ENCODE assay signal across 8 mouse cellular contexts in genomic region chr4:9185156-9185875, GRCm38 (mm10).
A peak's percentile ranks its signal among the peaks of the same experiment; 100 is the strongest.
DNase-seq lines count a peak whose midpoint lies in the region; ATAC-seq and TF ChIP-seq lines count a peak whose summit lies in the region.

No protein-coding gene starts in this region.

- peaks cover 3% of the 10 kb centered on the region; the same call in 1 of the 2 replicates for H3K4me1 ChIP-seq in lung, postnatal 0 days (ENCODE audit: insufficient read depth, low read depth, low read length)
- peaks cover 4% of the 10 kb centered on the region for H3K4me1 ChIP-seq in lung, adult 2 months (ENCODE audit: control insufficient read depth, insufficient read depth, low read length)
- peaks cover 27% of the 10 kb centered on the region for H3K4me1 ChIP-seq in heart, embryonic 12.5 days (replicated peaks)
- H3K4me1 ChIP-seq in liver, embryonic 13.5 days (replicated peaks) = peaks cover 17% of the 10 kb centered on the region

- H3K27me3 ChIP-seq in lung, postnatal 0 days (replicated peaks; ENCODE audit: insufficient read depth, low read length) = no peaks in the 10 kb centered on the region
- H3K27me3 ChIP-seq in heart, embryonic 12.5 days (replicated peaks) = no peaks in the 10 kb centered on the region
- no peaks in the 10 kb centered on the region for H3K27me3 ChIP-seq in liver, embryonic 13.5 days

- peak overlapping the region; percentile 41; the same call in 1 of the 2 replicates for H3K4me2 ChIP-seq in lung, postnatal 0 days (replicated peaks; ENCODE audit: low read depth, low read length)
- peak overlapping the region; percentile 70 for H3K4me2 ChIP-seq in heart, embryonic 12.5 days
- H3K4me2 ChIP-seq in liver, embryonic 13.5 days = peak overlapping the region; percentile 55

- no peaks in the 10 kb centered on the region for H3K9me3 ChIP-seq in lung, postnatal 0 days (ENCODE audit: low read length)
- no peaks in the 10 kb centered on the region for H3K9me3 ChIP-seq in heart, embryonic 12.5 days (replicated peaks)
- no peaks in the 10 kb centered on the region for H3K9me3 ChIP-seq in liver, embryonic 13.5 days (replicated peaks)

- 27% methylated on average over 14 of the region's 14 CpGs for WGBS in lung, postnatal 0 days
- WGBS in lung, adult 2 months = 39% methylated on average over 14 of the region's 14 CpGs
- WGBS in heart, embryonic 12.5 days = 12% methylated on average over 14 of the region's 14 CpGs
- 32% methylated on average over 14 of the region's 14 CpGs for WGBS in liver, embryonic 13.5 days (ENCODE audit: insufficient replicate concordance)

- no peak for TF ChIP-seq EP300 in lung, postnatal 0 days (IDR thresholded peaks at IDR 0.05)

- no peak overlapping the region for H3K9ac ChIP-seq in lung, postnatal 0 days (replicated peaks; ENCODE audit: low read depth)
- peak overlapping the region; percentile 46; the same call in 1 of the 2 replicates for H3K9ac ChIP-seq in heart, embryonic 12.5 days
- H3K9ac ChIP-seq in liver, embryonic 13.5 days = no peak overlapping the region

- H3K27ac ChIP-seq in lung, postnatal 0 days (ENCODE audit: low read length) = no peak overlapping the region
- peak overlapping the region; percentile 92 for H3K27ac ChIP-seq in heart, embryonic 12.5 days (ENCODE audit: poor library complexity, severe bottlenecking)
- no peak overlapping the region for H3K27ac ChIP-seq in liver, embryonic 13.5 days

- no peak for ATAC-seq in lung, postnatal 0 days
- ATAC-seq in heart, embryonic 12.5 days (ENCODE audit: insufficient number of reproducible peaks, low FRiP score) = no peak
- no peak for ATAC-seq in liver, embryonic 13.5 days (ENCODE audit: low read depth)

- H3K4me3 ChIP-seq in lung, postnatal 0 days (ENCODE audit: low read depth, low read length) = no peak overlapping the region
- no peak overlapping the region for H3K4me3 ChIP-seq in lung, adult 2 months (replicated peaks; ENCODE audit: extremely low read depth, low read depth, low read length)
- peak overlapping the region; percentile 37 for H3K4me3 ChIP-seq in heart, embryonic 12.5 days
- H3K4me3 ChIP-seq in liver, embryonic 13.5 days (replicated peaks) = peak overlapping the region; percentile 27; the same call in 1 of the 2 replicates

- DNase-seq in lung, postnatal 0 days (ENCODE audit: low spot score) = no peak
- DNase-seq in lung, adult 2 months = no peak
- DNase-seq in liver, embryonic 13.5 days = no peak
- no peak for DNase-seq in layer of hippocampus, adult 9-10 months (ENCODE audit: low spot score)
- DNase-seq in frontal cortex, postnatal 25 days (ENCODE audit: low spot score in 2 of 2) = no peak
- no peak for DNase-seq in ovary, postnatal 10 days (ENCODE audit: low spot score)
- no peak for DNase-seq in right cerebral cortex, adult 18-20 months

- no peak for TF ChIP-seq POLR2A in lung, adult 2 months (IDR thresholded peaks at IDR 0.05; ENCODE audit: borderline replicate concordance, extremely low read depth, low read depth, low read length)

- H3K36me3 ChIP-seq in lung, postnatal 0 days (ENCODE audit: insufficient read depth, low read length) = no peaks in the 10 kb centered on the region
- no peaks in the 10 kb centered on the region for H3K36me3 ChIP-seq in heart, embryonic 12.5 days
- no peaks in the 10 kb centered on the region for H3K36me3 ChIP-seq in liver, embryonic 13.5 days

- TF ChIP-seq CTCF in lung, postnatal 0 days (IDR thresholded peaks at IDR 0.05) = no peak
- no peak for TF ChIP-seq CTCF in lung, adult 2 months (IDR thresholded peaks at IDR 0.05; ENCODE audit: insufficient read depth, low read length)

Comparison
In these comparisons a context has a peak if more than half of its experiments do, and no peak if none do; other contexts are left out.
1. H3K4me3 ChIP-seq: peak in heart, embryonic 12.5 days (single experiment) and liver, embryonic 13.5 days (single experiment); none in lung, postnatal 0 days (single experiment) and lung, adult 2 months (single experiment).
2. Peak in every context shown above with its lines, with median percentiles within 50 percentile points of each other: H3K4me2 ChIP-seq.